Mouse (Mus musculus) E14TG2a.4 (cell line): ENCODE measurements at regions not wholly inside any gene's neighbourhood (a gene's known extent, or its start where the extent isn't known, plus 50 kb on each side); places are given as distances from the start of the nearest gene placed in this dataset.

Experiments
- H3K27me3 ChIP-seq: 2 replicates; pipeline ENCODE4 v1.6.1; 2014; ENCODE audit warnings: low read length, control low read depth; ENCODE audit not compliant: insufficient read depth
- H3K36me3 ChIP-seq: 2 replicates; pipeline ENCODE4 v1.6.1; 2014; ENCODE audit warnings: low read length, control low read depth; ENCODE audit not compliant: insufficient read depth
- H3K4me1 ChIP-seq: replicated peaks from 2 replicates; pipeline ENCODE4 v1.6.1; 2014; ENCODE audit warnings: low read depth, low read length, control low read depth
- H3K4me3 ChIP-seq: replicated peaks from 2 replicates; pipeline ENCODE4 v1.5.1; 2014; ENCODE audit warnings: mild to moderate bottlenecking, low read length
- H3K9me3 ChIP-seq: 2 replicates; pipeline ENCODE4 v1.6.1; 2014; ENCODE audit warnings: low read length, control low read depth
- CTCF ChIP-seq: conservative IDR thresholded peaks from 2 replicates; pipeline ENCODE4 v1.5.1; 2014; ENCODE audit warnings: low read length
- NANOG ChIP-seq: IDR thresholded peaks from 2 replicates; pipeline ENCODE4 v1.6.1; 2014; ENCODE audit warnings: borderline replicate concordance, low read length, mixed read lengths
- POU5F1 ChIP-seq: IDR thresholded peaks from 2 replicates; pipeline ENCODE4 v1.6.1; 2014; ENCODE audit warnings: low read length, borderline replicate concordance

DNA sequence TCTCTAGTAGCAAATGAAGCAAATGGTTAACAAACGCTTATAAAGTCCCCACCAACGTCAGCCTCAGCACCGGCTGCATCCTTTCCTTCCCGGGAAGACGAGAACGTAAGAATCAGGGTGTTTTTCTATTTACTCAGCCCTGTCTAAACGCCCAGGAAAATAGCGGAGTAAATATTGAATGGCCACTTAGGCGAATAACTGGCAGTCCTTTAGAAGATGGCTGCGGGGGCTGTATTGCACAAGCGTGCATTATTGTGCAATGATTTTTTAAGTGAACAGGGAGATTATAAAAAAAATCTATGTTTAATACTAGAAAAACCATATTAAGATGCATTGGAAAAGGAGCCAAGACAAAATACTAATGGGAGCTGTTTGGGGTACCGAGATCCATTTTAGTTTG is 410.3 kb downstream of the Wdr11 start:
- no peaks in the 10 kb centered on the region for H3K36me3 ChIP-seq
- no peaks in the 10 kb centered on the region for H3K9me3 ChIP-seq
- no peak overlapping the region for H3K4me3 ChIP-seq
- peaks cover 9% of the 10 kb centered on the region; the same call in 1 of the 2 replicates for H3K27me3 ChIP-seq
- no peaks in the 10 kb centered on the region for H3K4me1 ChIP-seq
- TF ChIP-seq POU5F1 (no peak), CTCF (no peak), NANOG (no peak)

- no peak overlapping the region for H3K4me3 ChIP-seq
- TF ChIP-seq NANOG (no peak), CTCF (no peak), POU5F1 (no peak)
- peaks cover 8% of the 10 kb centered on the region for H3K27me3 ChIP-seq
- no peaks in the 10 kb centered on the region for H3K9me3 ChIP-seq
- H3K36me3 ChIP-seq, result no peaks in the 10 kb centered on the region
- no peaks in the 10 kb centered on the region for H3K4me1 ChIP-seq
These were observed 413.7 kb downstream of the Wdr11 start for GRCm38 (mm10) chr7:130005406-130005805.

GRCm38 (mm10) chr7:130007993-130008583 is 416.4 kb downstream of the Wdr11 start:
- Histone ChIP-seq H3K4me3 (no peak overlapping the region), H3K4me1 (no peaks in the 10 kb centered on the region), H3K9me3 (no peaks in the 10 kb centered on the region), H3K27me3 (peaks cover 14% of the 10 kb centered on the region), H3K36me3 (no peaks in the 10 kb centered on the region)
- TF ChIP-seq POU5F1 (no peak), CTCF (no peak), NANOG (no peak)

- Histone ChIP-seq H3K4me1 (no peaks in the 10 kb centered on the region), H3K9me3 (no peaks in the 10 kb centered on the region), H3K36me3 (no peaks in the 10 kb centered on the region), H3K27me3 (peaks cover 14% of the 10 kb centered on the region), H3K4me3 (no peak overlapping the region)
- no peak for TF ChIP-seq POU5F1
These were observed 417.1 kb downstream of the Wdr11 start for GRCm38 (mm10) chr7:130008591-130009418.

- H3K27me3 ChIP-seq, result peaks cover 14% of the 10 kb centered on the region
- H3K36me3 ChIP-seq, result no peaks in the 10 kb centered on the region
- no peaks in the 10 kb centered on the region for H3K9me3 ChIP-seq
- H3K4me3 ChIP-seq, result no peak overlapping the region
- no peaks in the 10 kb centered on the region for H3K4me1 ChIP-seq
- TF ChIP-seq POU5F1 (no peak), NANOG (no peak), CTCF (no peak)
These were observed 420.4 kb downstream of the Wdr11 start for GRCm38 (mm10) chr7:130012067-130012466.

- no peaks in the 10 kb centered on the region for H3K36me3 ChIP-seq
- H3K4me1 ChIP-seq, result no peaks in the 10 kb centered on the region
- no peak overlapping the region for H3K4me3 ChIP-seq
- TF ChIP-seq NANOG (no peak), POU5F1 (no peak), CTCF (no peak)
- H3K27me3 ChIP-seq, result peaks cover 14% of the 10 kb centered on the region
- H3K9me3 ChIP-seq, result no peaks in the 10 kb centered on the region
These were observed 421.4 kb downstream of the Wdr11 start for GRCm38 (mm10) chr7:130013109-130013508.

DNA sequence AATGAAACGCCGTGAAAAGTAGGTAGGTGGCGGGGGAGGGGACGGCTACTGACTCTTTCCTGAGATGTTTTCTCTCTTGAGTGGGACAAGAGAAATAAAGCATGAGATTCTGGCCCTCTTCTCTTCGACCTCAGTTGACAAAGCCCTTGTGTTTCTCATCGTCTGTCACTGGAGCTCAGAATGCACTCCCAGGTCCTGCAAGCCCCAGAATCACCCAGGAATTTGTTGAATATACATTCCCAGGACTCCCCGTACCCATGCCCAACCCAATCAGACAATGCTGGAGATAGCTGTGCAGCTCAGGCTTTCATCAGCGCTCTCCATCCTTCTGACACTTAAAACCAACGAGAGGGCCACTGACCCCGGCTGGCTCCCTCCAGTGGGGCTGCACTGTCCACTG is 422.9 kb downstream of the Wdr11 start:
- Histone ChIP-seq H3K36me3 (no peaks in the 10 kb centered on the region), H3K4me1 (no peaks in the 10 kb centered on the region), H3K9me3 (no peaks in the 10 kb centered on the region), H3K4me3 (no peak overlapping the region), H3K27me3 (peaks cover 14% of the 10 kb centered on the region)
- TF ChIP-seq CTCF (no peak), POU5F1 (no peak), NANOG (no peak)

DNA sequence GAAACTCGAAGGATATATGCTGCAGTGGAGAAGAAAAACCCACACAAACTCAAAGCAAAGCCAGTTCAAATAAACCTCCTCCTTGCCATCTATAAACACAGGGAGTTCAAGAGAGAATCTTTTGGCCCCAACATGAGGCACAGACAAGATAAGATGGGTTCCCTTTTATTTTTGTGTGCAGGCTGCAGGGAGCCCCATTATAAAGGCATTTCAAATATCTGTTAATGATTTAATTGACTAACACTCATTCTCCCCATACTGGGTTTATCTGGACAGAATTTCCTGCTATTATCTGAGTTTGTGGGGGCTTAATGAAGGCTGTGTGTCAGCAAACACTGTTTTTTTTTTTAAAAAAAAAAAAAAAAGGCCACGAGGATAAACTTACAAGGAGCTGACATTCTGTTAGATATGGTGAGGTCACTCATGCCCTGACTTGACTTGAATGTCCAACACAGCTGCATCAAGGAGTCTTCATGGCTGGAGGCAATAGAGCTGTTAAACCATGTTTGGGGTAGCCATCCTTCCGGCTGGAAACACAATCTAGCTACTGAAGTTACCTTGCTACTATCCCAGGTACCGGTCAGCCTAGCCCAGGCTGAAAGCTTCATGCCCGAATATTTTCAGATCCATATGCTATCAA is 423.8 kb downstream of the Wdr11 start:
- H3K36me3 ChIP-seq, result no peaks in the 10 kb centered on the region
- H3K4me1 ChIP-seq, result no peaks in the 10 kb centered on the region
- H3K27me3 ChIP-seq, result peaks cover 10% of the 10 kb centered on the region; the same call in 1 of the 2 replicates
- TF ChIP-seq POU5F1 (no peak), NANOG (no peak), CTCF (no peak)
- H3K9me3 ChIP-seq, result no peaks in the 10 kb centered on the region
- H3K4me3 ChIP-seq, result no peak overlapping the region
